ENCODE assay signal across 10 mouse cellular contexts in genomic region chr15:83740676-83741422, GRCm38 (mm10). TPM values are rescaled to one million over a fixed set of nuclear protein-coding genes. Genes with fewer than 3 reads are reported as not detected.
DNase-seq lines count a peak whose midpoint lies in the region; ATAC-seq and TF ChIP-seq lines count a peak whose summit lies in the region.
"Had no signal": no experiment of that assay in that cellular context is flagged by ENCODE, and none has a peak within 500 bp of the region (broad histone marks: within the 10 kb centered on the region; RNA-seq: fewer than 3 reads in every experiment).

No protein-coding gene starts in this region.

- no peak for ATAC-seq in kidney, embryonic 15.5 days (replicated peaks; ENCODE audit: low FRiP score)
- ATAC-seq in embryonic facial prominence, embryonic 15.5 days (ENCODE audit: insufficient number of reproducible peaks, low FRiP score, low TSS enrichment, low read depth), result peak; percentile 29; the same call in 1 of the 2 replicates
- no peak for ATAC-seq in hindbrain, embryonic 14.5 days (ENCODE audit: low FRiP score)

- no peak overlapping the region for H3K9ac ChIP-seq in kidney, embryonic 15.5 days
- H3K9ac ChIP-seq in embryonic facial prominence, embryonic 15.5 days, result no peak overlapping the region
- no peak overlapping the region for H3K9ac ChIP-seq in hindbrain, embryonic 14.5 days
- H3K9ac ChIP-seq: hindbrain, embryonic 15.5 days had no signal

- no peak overlapping the region for H3K4me3 ChIP-seq in kidney, embryonic 15.5 days (replicated peaks)
- H3K4me3 ChIP-seq in embryonic facial prominence, embryonic 15.5 days (replicated peaks), result no peak overlapping the region
- H3K4me3 ChIP-seq in hindbrain, embryonic 14.5 days (replicated peaks; ENCODE audit: low read length), result no peak overlapping the region
- H3K4me3 ChIP-seq in thymus, adult 2 months (ENCODE audit: control insufficient read depth, insufficient read depth, low read length), result no peak overlapping the region
- H3K4me3 ChIP-seq: hindbrain, embryonic 15.5 days; megakaryocyte, embryonic 14.5 days had no signal

- 0 out of 2 replicates have a peak, but pooled peaks cover 3% of the 10 kb centered on the region for H3K27me3 ChIP-seq in kidney, embryonic 15.5 days
- H3K27me3 ChIP-seq in embryonic facial prominence, embryonic 15.5 days, result no peaks in the 10 kb centered on the region
- H3K27me3 ChIP-seq in hindbrain, embryonic 14.5 days (ENCODE audit: control insufficient read depth, insufficient read depth, low read length), result no peaks in the 10 kb centered on the region
- H3K27me3 ChIP-seq in thymus, adult 2 months (ENCODE audit: control insufficient read depth, insufficient read depth, low read length), result no peaks in the 10 kb centered on the region
- H3K27me3 ChIP-seq: hindbrain, embryonic 15.5 days had no signal

- H3K4me1 ChIP-seq in kidney, embryonic 15.5 days, result peaks cover 19% of the 10 kb centered on the region
- H3K4me1 ChIP-seq in embryonic facial prominence, embryonic 15.5 days, result peaks cover 16% of the 10 kb centered on the region
- H3K4me1 ChIP-seq in hindbrain, embryonic 14.5 days (replicated peaks; ENCODE audit: control insufficient read depth, insufficient read depth, low read length), result no peaks in the 10 kb centered on the region; the same call in 1 of the 2 replicates
- no peaks in the 10 kb centered on the region for H3K4me1 ChIP-seq in thymus, adult 2 months (replicated peaks; ENCODE audit: control insufficient read depth, insufficient read depth, low read length)
- H3K4me1 ChIP-seq: megakaryocyte, embryonic 14.5 days had no signal

- TF ChIP-seq CTCF in thymus, adult 2 months (IDR thresholded peaks at IDR 0.05; ENCODE audit: borderline replicate concordance, control insufficient read depth, extremely low read depth, insufficient read depth, low read length, poor library complexity), result no peak

- WGBS in kidney, embryonic 15.5 days, result 12% methylated on average over 21 of the region's 21 CpGs
- 10% methylated on average over 21 of the region's 21 CpGs for WGBS in embryonic facial prominence, embryonic 15.5 days
- 26% methylated on average over 21 of the region's 21 CpGs for WGBS in hindbrain, embryonic 14.5 days
- 53% methylated on average over 21 of the region's 21 CpGs for WGBS in thymus, adult 2 months

- no peak for TF ChIP-seq POLR2A in thymus, adult 2 months (IDR thresholded peaks at IDR 0.05; ENCODE audit: control insufficient read depth, extremely low read depth, insufficient read depth, low read length, poor library complexity)

- peak overlapping the region; percentile 61; the same call in 1 of the 2 replicates for H3K27ac ChIP-seq in kidney, embryonic 15.5 days
- H3K27ac ChIP-seq in embryonic facial prominence, embryonic 15.5 days (replicated peaks), result peak overlapping the region; percentile 48
- no peak overlapping the region for H3K27ac ChIP-seq in hindbrain, embryonic 14.5 days
- no peak overlapping the region for H3K27ac ChIP-seq in thymus, adult 2 months (ENCODE audit: control insufficient read depth, insufficient read depth, low read length)
- H3K27ac ChIP-seq: hindbrain, embryonic 15.5 days had no signal

- no peaks in the 10 kb centered on the region for H3K36me3 ChIP-seq in kidney, embryonic 15.5 days
- H3K36me3 ChIP-seq in embryonic facial prominence, embryonic 15.5 days, result no peaks in the 10 kb centered on the region
- no peaks in the 10 kb centered on the region for H3K36me3 ChIP-seq in hindbrain, embryonic 14.5 days (replicated peaks; ENCODE audit: control insufficient read depth, insufficient read depth)
- no peaks in the 10 kb centered on the region for H3K36me3 ChIP-seq in thymus, adult 2 months (ENCODE audit: control insufficient read depth, insufficient read depth, low read length)
- H3K36me3 ChIP-seq: hindbrain, embryonic 15.5 days had no signal

- DNase-seq in kidney, adult 8-10 months, result no peak
- DNase-seq in kidney, postnatal 4 days, result peak; percentile 40 to 57
- DNase-seq in right cerebral cortex, postnatal 14 days, result peak; percentile 29
- DNase-seq in ovary, postnatal 36 days (ENCODE audit: low spot score), result no peak
- DNase-seq in hindbrain, embryonic 14.5 days (ENCODE audit: low spot score), result no peak
- no peak for DNase-seq in thymus, adult 2 months

- no peaks in the 10 kb centered on the region for H3K9me3 ChIP-seq in kidney, embryonic 15.5 days (replicated peaks)
- no peaks in the 10 kb centered on the region for H3K9me3 ChIP-seq in embryonic facial prominence, embryonic 15.5 days (replicated peaks)
- no peaks in the 10 kb centered on the region for H3K9me3 ChIP-seq in hindbrain, embryonic 14.5 days (ENCODE audit: control insufficient read depth, low read length)
- H3K9me3 ChIP-seq: hindbrain, embryonic 15.5 days; megakaryocyte, embryonic 14.5 days had no signal

- peak overlapping the region; percentile 18 for H3K4me2 ChIP-seq in kidney, embryonic 15.5 days
- H3K4me2 ChIP-seq in embryonic facial prominence, embryonic 15.5 days (replicated peaks), result peak overlapping the region; percentile 19; the same call in 1 of the 2 replicates
- no peak overlapping the region for H3K4me2 ChIP-seq in hindbrain, embryonic 14.5 days (replicated peaks)
- H3K4me2 ChIP-seq: hindbrain, embryonic 15.5 days had no signal

RNA-seq across cellular contexts. Expression of gene Scube1, which starts 16.0 kb away (rescaled TPM):
- polyA plus RNA-seq in kidney, embryonic 15.5 days (2015; fragmentation: Nextera tagmentation; extraction: Ambion mirVana), result 5.1 and 6.1 TPM in 2 replicates
- 11.1 and 14.5 TPM in 2 replicates for polyA plus RNA-seq in embryonic facial prominence, embryonic 15.5 days (2015; fragmentation: Nextera tagmentation; extraction: Ambion mirVana)
- polyA plus RNA-seq in hindbrain, embryonic 14.5 days (2014; fragmentation: Nextera tagmentation; extraction: Ambion mirVana), result 10.4 and 12.7 TPM in 2 replicates
- 1.3 and 2.2 TPM in 2 replicates for polyA plus RNA-seq in thymus, adult 2 months (2012; rRNA removed)

RNA-seq across cellular contexts. Expression of gene Mpped1, which starts 38.4 kb away (rescaled TPM):
- polyA plus RNA-seq in kidney, embryonic 15.5 days (2015; fragmentation: Nextera tagmentation; extraction: Ambion mirVana), result 0.41 and 0.70 TPM in 2 replicates
- polyA plus RNA-seq in embryonic facial prominence, embryonic 15.5 days (2015; fragmentation: Nextera tagmentation; extraction: Ambion mirVana), result 7.7 and 9.1 TPM in 2 replicates
- polyA plus RNA-seq in hindbrain, embryonic 14.5 days (2014; fragmentation: Nextera tagmentation; extraction: Ambion mirVana), result 23.5 and 23.7 TPM in 2 replicates
- 0.22 and 0.31 TPM in 2 replicates for polyA plus RNA-seq in thymus, adult 2 months (2012; rRNA removed)

Comparison
In these comparisons a context has a peak if more than half of its experiments do, and no peak if none do; other contexts are left out.
1. DNase-seq: peak in kidney, postnatal 4 days (2 of 2) and right cerebral cortex, postnatal 14 days (single experiment); none in kidney, adult 8-10 months (0 of 2), ovary, postnatal 36 days (single experiment), hindbrain, embryonic 14.5 days (single experiment) and thymus, adult 2 months (single experiment).
2. H3K27ac ChIP-seq: peak in kidney, embryonic 15.5 days (single experiment) and embryonic facial prominence, embryonic 15.5 days (single experiment); none in hindbrain, embryonic 14.5 days (single experiment) and thymus, adult 2 months (single experiment).